Mouse (Mus musculus) CH12.LX (cell line): Measurements from ENCODE around the gene Diexf.

Source experiments
- CTCF ChIP-seq, 2 experiments: IDR thresholded peaks in 1 of 2; conservative IDR thresholded peaks in 1 of 2; 2 replicates each; pipeline ENCODE4 v1.5.1; 2011 to 2012; ENCODE audit warnings: low read depth in 2 of 2, low read length in 2 of 2, improper control_type of control experiment in 1 of 2, inconsistent platforms in 1 of 2, mild to moderate bottlenecking in 1 of 2, moderate library complexity in 1 of 2
- MAZ ChIP-seq: IDR thresholded peaks from 2 replicates; pipeline ENCODE4 v1.6.1; 2012; ENCODE audit warnings: low read depth, mild to moderate bottlenecking, inconsistent platforms, low read length, improper control_type of control experiment, moderate library complexity
- POLR2A ChIP-seq: IDR thresholded peaks from 2 replicates; pipeline ENCODE4 v1.6.1; 2011; ENCODE audit warnings: low read depth, mild to moderate bottlenecking, improper control_type of control experiment, low read length
- USF1 ChIP-seq: IDR thresholded peaks from 2 replicates; pipeline ENCODE4 v1.6.1; 2014; ENCODE audit warnings: low read depth, mild to moderate bottlenecking, inconsistent platforms, low read length, improper control_type of control experiment
- ZC3H11A ChIP-seq: IDR thresholded peaks from 2 replicates; pipeline ENCODE4 v1.6.1; 2012; ENCODE audit warnings: low read depth, mild to moderate bottlenecking, inconsistent platforms, low read length, improper control_type of control experiment

DNA sequence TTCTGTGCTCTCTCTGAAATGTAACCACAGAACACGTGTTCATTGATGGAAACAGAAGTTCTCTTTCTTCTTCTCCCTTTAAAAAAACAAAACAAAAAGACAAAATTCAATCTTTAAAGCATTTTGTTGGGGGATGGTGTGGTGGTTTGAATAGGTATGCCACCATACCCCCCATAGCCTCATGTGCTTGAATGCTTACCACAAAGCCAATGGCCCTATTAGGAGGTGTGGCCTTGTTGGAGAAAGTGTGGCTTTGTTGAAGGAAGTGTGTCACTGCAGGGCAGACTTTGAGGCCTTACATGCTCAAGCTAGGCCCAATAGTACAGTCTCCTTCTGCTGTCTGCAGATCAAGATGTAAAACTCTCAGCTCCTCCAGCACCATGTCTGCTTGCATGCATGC, 16.3 kb upstream of the Diexf start:
- TF ChIP-seq CTCF (conservative IDR thresholded peaks at IDR 0.05 in 1 of 2, IDR thresholded peaks at IDR 0.05 in 1 of 2; ENCODE audit: low read depth in 2 of 2, low read length in 2 of 2) (no peak), ZC3H11A (no peak), POLR2A (no peak), MAZ (no peak), USF1 (no peak)
